Mouse (Mus musculus): ENCODE data around the gene Triobp. TPM values are rescaled to one million over a fixed set of nuclear protein-coding genes. Genes with fewer than 3 reads are reported as not detected.

The Triobp gene
- polyA plus RNA-seq, 1 experiment from 2014 or later: 49.5 TPM

DNA sequence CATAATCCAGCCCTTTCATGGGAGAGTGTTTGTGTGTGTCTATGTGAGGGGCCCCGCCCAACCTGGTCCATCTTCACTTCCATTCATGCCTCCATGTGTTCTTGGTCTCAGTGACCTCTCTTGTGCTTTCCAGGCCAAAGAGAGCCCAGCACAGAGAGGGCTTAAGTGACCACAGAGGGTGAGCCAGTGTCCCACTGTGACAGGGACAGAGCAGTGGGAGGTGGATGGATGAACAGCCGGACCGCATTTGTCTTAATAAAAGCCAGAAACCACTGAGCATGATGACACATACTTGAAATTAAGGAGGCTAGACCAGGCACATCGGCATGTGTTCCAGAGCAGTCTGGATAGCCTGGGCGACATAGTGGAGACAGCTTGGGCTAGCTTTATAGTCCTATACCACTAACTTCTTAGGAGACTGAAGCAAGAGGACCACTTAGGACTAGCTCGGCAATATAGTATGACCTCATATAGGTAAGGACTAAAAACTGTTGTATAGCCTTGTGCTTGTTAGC is 17.3 kb upstream of the Triobp start:
- Histone ChIP-seq H3K9ac (ENCODE audit: low read depth, low read length) (no peak overlapping the region), H3K27ac (ENCODE audit: low read depth, low read length) (no peak overlapping the region), H3K4me3 (ENCODE audit: low read depth, low read length) (no peak overlapping the region), H3K4me1 (ENCODE audit: control insufficient read depth, insufficient read depth, low read length) (peaks cover 31% of the 10 kb centered on the region), H3K36me3 (ENCODE audit: control insufficient read depth, insufficient read depth, low read length) (0 out of 2 replicates have a peak, but pooled peaks cover 2% of the 10 kb centered on the region), H3K4me2 (no peak overlapping the region), H3K27me3 (ENCODE audit: control insufficient read depth, insufficient read depth, low read length) (no peaks in the 10 kb centered on the region), H3K9me3 (replicated peaks; ENCODE audit: control insufficient read depth, low read length) (no peaks in the 10 kb centered on the region)
- ATAC-seq (replicated peaks; ENCODE audit: insufficient number of reproducible peaks, low FRiP score, low TSS enrichment): no peak
- 90% methylated on average over 6 of the region's 6 CpGs for WGBS (ENCODE audit: insufficient replicate concordance)

DNA sequence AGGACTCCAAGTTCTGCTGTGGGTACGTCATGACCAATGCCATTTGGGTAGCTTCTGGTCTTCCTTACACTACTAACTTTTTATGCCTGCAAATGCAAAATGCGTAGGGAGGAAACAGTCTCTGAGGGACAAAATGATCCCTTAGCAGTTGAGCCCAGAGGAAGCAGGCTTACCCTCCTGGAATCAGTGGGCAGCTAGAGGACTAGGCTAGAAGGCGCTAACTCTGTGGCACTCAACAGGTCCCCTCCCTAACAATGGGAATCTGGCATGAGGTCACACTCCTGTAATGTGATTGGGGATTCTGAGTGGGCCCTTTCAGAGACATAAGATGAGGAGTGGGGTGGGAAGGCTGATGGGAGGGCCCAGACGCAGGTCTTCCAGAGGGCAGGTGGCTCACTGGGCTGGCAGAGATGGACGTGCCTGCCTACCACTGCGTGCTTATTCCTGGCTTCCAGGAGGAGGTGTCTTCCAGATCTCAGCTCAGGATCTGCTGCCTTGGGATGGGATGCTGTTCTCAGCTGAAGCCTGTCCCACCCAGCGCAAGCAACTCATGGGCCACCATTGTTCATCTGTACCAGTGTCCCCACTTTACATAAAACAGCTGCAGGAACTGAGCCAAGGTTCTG is 16.6 kb upstream of the Triobp start:
- H3K4me1 ChIP-seq (ENCODE audit: control insufficient read depth, insufficient read depth, low read length): peaks cover 27% of the 10 kb centered on the region
- H3K36me3 ChIP-seq (ENCODE audit: control insufficient read depth, insufficient read depth, low read length): 0 out of 2 replicates have a peak, but pooled peaks cover 2% of the 10 kb centered on the region
- no peaks in the 10 kb centered on the region for H3K27me3 ChIP-seq (ENCODE audit: control insufficient read depth, insufficient read depth, low read length)
- ATAC-seq (replicated peaks; ENCODE audit: insufficient number of reproducible peaks, low FRiP score, low TSS enrichment): no peak
- no peak overlapping the region for H3K9ac ChIP-seq (ENCODE audit: low read depth, low read length)
- H3K4me3 ChIP-seq (ENCODE audit: low read depth, low read length): no peak overlapping the region
- no peak overlapping the region for H3K4me2 ChIP-seq
- WGBS (ENCODE audit: insufficient replicate concordance): 82% methylated on average over 7 of the region's 7 CpGs
- no peak overlapping the region for H3K27ac ChIP-seq (ENCODE audit: low read depth, low read length)
- no peaks in the 10 kb centered on the region for H3K9me3 ChIP-seq (replicated peaks; ENCODE audit: control insufficient read depth, low read length)

DNA sequence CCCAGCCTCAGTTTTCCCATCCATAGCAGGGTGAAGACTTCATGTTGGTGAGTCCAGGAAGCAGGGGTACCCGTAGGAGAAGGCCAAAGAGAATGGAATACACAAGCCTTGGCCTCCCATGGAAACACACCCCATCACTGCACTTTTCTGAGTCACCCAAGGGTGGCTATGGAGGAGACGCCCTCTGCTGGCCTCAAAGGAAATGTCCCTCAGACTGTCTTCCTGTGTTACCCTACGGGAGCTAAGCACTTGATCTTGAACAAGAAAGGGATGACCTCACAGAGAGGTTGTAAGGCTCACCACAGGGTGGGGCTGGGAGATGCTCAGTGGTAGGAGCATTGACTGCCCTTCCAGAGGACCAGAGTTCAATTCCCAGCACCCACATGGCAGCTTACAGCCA is 15.9 kb upstream of the Triobp start:
- Histone ChIP-seq H3K4me2 (no peak overlapping the region), H3K4me1 (ENCODE audit: control insufficient read depth, insufficient read depth, low read length) (peaks cover 26% of the 10 kb centered on the region), H3K4me3 (ENCODE audit: low read depth, low read length) (no peak overlapping the region), H3K36me3 (ENCODE audit: control insufficient read depth, insufficient read depth, low read length) (0 out of 2 replicates have a peak, but pooled peaks cover 2% of the 10 kb centered on the region), H3K27ac (ENCODE audit: low read depth, low read length) (no peak overlapping the region), H3K9me3 (replicated peaks; ENCODE audit: control insufficient read depth, low read length) (no peaks in the 10 kb centered on the region), H3K27me3 (ENCODE audit: control insufficient read depth, insufficient read depth, low read length) (no peaks in the 10 kb centered on the region), H3K9ac (ENCODE audit: low read depth, low read length) (no peak overlapping the region)
- ATAC-seq (replicated peaks; ENCODE audit: insufficient number of reproducible peaks, low FRiP score, low TSS enrichment): no peak
- 17% methylated on average over 3 of the region's 3 CpGs for WGBS (ENCODE audit: insufficient replicate concordance)

DNA sequence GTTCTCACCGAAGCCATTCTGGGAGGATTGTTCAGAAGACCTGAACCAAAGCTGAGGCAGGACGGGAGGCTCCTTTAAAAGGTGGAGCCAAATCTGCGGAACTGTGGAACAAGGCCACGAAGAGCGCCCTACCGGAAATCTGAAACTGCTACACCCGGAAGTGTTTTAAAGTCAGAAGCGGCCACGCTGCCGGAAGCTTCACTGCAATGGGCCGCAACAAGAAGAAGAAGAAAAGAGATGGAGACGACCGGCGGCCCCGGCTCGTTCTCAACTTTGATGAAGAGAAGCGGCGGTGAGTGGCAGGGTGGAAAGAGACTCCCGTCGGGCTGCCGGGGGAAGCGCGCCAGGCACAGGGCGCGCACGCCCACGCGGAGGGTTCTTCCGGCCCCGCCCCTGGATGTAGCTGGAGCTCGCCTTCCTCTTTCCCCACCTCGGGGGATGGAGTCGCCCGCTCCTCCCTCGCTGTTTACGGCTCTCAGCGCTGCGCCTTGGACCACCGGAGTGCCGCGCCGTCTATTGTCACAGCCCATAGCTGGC is 12.7 kb upstream of the Triobp start, which contains the start of gene Nol12:
TSS of gene Nol12 (plus strand) at position 150 of the 537 bp plus-strand sequence.
- Histone ChIP-seq H3K27ac (ENCODE audit: low read depth, low read length) (peak within 1 kb of the TSS; percentile 54), H3K4me3 (ENCODE audit: low read depth, low read length) (peak within 1 kb of the TSS; percentile 74), H3K9me3 (replicated peaks; ENCODE audit: control insufficient read depth, low read length) (no peaks in the 10 kb centered on the region), H3K9ac (ENCODE audit: low read depth, low read length) (peak within 1 kb of the TSS; percentile 70), H3K4me1 (ENCODE audit: control insufficient read depth, insufficient read depth, low read length) (peaks cover 9% of the 10 kb centered on the region; the same call in 1 of the 2 replicates), H3K4me2 (peak within 1 kb of the TSS; percentile 71), H3K27me3 (ENCODE audit: control insufficient read depth, insufficient read depth, low read length) (no peaks in the 10 kb centered on the region), H3K36me3 (ENCODE audit: control insufficient read depth, insufficient read depth, low read length) (peaks cover 13% of the 10 kb centered on the region)
- peak; percentile 72 for ATAC-seq (replicated peaks; ENCODE audit: insufficient number of reproducible peaks, low FRiP score, low TSS enrichment)
- under 1% methylated on average over 42 of the region's 42 CpGs for WGBS (ENCODE audit: insufficient replicate concordance)

DNA sequence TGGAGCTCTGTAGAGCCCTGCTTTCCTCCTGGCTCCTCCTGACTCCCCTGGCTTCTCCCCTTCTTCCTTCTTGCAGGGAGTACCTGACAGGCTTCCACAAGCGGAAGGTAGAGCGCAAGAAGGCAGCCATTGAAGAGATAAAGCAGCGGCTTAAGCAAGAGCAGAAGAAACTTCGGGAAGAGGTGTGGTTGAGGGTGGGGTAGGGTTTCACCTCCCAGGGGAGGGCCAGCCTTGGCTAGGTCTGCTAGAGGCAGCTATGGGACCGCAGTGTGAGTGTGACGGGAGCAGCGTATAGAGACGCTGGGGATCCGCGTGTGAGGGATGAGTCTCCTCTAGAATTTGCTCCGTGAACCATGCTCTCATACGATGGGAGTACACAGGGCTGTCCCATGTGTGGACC is 11.1 kb upstream of the Triobp start:
- H3K4me1 ChIP-seq (ENCODE audit: control insufficient read depth, insufficient read depth, low read length): peaks cover 9% of the 10 kb centered on the region; the same call in 1 of the 2 replicates
- H3K4me3 ChIP-seq (ENCODE audit: low read depth, low read length): 0 out of 2 replicates have a peak overlapping the region, but pooled peaks have one; percentile 74
- ATAC-seq (replicated peaks; ENCODE audit: insufficient number of reproducible peaks, low FRiP score, low TSS enrichment): 0 out of 2 replicates have a peak, but pooled peaks have one; percentile 22
- H3K4me2 ChIP-seq: peak overlapping the region; percentile 71
- H3K9ac ChIP-seq (ENCODE audit: low read depth, low read length): no peak overlapping the region
- H3K27ac ChIP-seq (ENCODE audit: low read depth, low read length): no peak overlapping the region
- no peaks in the 10 kb centered on the region for H3K27me3 ChIP-seq (ENCODE audit: control insufficient read depth, insufficient read depth, low read length)
- peaks cover 21% of the 10 kb centered on the region for H3K36me3 ChIP-seq (ENCODE audit: control insufficient read depth, insufficient read depth, low read length)
- H3K9me3 ChIP-seq (replicated peaks; ENCODE audit: control insufficient read depth, low read length): no peaks in the 10 kb centered on the region
- 86% methylated on average over 12 of the region's 12 CpGs for WGBS (ENCODE audit: insufficient replicate concordance)

DNA sequence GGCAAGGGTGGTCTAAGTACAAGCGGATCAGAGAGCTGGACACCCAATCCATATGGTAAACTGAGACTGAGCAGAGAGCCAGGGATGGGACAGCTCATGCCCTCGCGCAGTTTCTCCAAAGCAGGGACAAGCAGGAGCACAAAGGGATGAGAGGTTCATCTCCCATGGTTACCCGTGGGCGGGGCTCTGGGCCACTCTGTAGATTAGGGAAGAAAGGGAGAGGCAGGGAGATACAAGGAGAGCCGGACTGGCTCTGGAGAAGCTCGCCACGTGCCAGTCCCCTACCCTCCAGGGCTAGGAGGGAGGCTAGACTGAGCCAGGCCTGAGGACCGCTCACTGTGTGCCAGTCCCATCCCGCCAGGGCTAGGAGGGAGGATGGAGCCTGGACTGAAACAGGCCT is 10.2 kb upstream of the Triobp start:
- no peak; the same call in 1 of the 2 replicates for ATAC-seq (replicated peaks; ENCODE audit: insufficient number of reproducible peaks, low FRiP score, low TSS enrichment)
- H3K27ac ChIP-seq (ENCODE audit: low read depth, low read length): no peak overlapping the region
- H3K9me3 ChIP-seq (replicated peaks; ENCODE audit: control insufficient read depth, low read length): no peaks in the 10 kb centered on the region
- no peak overlapping the region for H3K9ac ChIP-seq (ENCODE audit: low read depth, low read length)
- H3K4me2 ChIP-seq: no peak overlapping the region
- H3K27me3 ChIP-seq (ENCODE audit: control insufficient read depth, insufficient read depth, low read length): no peaks in the 10 kb centered on the region
- peaks cover 21% of the 10 kb centered on the region for H3K36me3 ChIP-seq (ENCODE audit: control insufficient read depth, insufficient read depth, low read length)
- peaks cover 9% of the 10 kb centered on the region for H3K4me1 ChIP-seq (ENCODE audit: control insufficient read depth, insufficient read depth, low read length)
- H3K4me3 ChIP-seq (ENCODE audit: low read depth, low read length): no peak overlapping the region
- 90% methylated on average over 10 of the region's 10 CpGs for WGBS (ENCODE audit: insufficient replicate concordance)

DNA sequence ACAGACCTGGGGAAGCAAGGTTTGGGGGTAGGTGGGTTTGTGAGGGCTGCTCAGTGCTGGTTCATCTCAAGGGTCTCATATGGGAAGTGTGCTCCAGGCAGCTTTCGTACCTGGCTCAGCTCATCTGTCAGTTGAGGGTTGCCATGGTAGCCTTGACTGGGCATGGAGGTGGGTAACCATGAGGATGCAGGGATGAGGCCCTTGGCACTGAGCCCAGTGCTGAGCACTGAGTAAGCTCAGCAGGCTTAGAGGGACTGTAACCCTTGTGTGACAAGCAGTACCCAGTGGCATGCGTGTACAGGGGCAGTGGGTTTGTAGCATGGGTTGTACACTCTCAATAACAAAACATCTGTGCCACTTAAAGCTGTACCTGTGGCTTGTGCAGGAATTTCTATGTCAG is 9.6 kb upstream of the Triobp start:
- H3K36me3 ChIP-seq (ENCODE audit: control insufficient read depth, insufficient read depth, low read length): peaks cover 21% of the 10 kb centered on the region
- H3K9me3 ChIP-seq (replicated peaks; ENCODE audit: control insufficient read depth, low read length): no peaks in the 10 kb centered on the region
- H3K4me1 ChIP-seq (ENCODE audit: control insufficient read depth, insufficient read depth, low read length): peaks cover 13% of the 10 kb centered on the region
- H3K27ac ChIP-seq (ENCODE audit: low read depth, low read length): no peak overlapping the region
- no peak overlapping the region for H3K4me2 ChIP-seq
- no peak for ATAC-seq (replicated peaks; ENCODE audit: insufficient number of reproducible peaks, low FRiP score, low TSS enrichment)
- no peaks in the 10 kb centered on the region for H3K27me3 ChIP-seq (ENCODE audit: control insufficient read depth, insufficient read depth, low read length)
- no peak overlapping the region for H3K9ac ChIP-seq (ENCODE audit: low read depth, low read length)
- H3K4me3 ChIP-seq (ENCODE audit: low read depth, low read length): no peak overlapping the region
- 84% methylated on average over 2 of the region's 2 CpGs for WGBS (ENCODE audit: insufficient replicate concordance)

DNA sequence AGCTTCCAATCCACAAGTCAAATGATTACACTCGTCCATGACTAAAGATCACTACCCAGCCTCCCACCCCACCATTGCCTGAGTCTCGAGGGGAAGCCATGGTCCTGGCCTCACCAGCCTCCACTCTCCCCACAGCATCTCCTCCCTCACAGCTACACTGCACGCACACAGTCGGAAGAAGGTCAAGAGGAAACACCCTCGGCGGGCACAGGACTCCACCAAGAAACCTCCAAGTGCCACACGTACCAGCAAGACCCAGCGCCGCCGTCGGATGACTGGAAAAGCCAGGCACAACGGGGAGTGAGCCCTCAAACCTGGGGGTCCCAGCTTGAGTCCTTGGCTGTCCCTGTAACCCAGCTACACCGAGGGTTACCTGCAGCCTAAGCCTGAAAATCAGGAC is 7.2 kb upstream of the Triobp start:
- H3K9me3 ChIP-seq (replicated peaks; ENCODE audit: control insufficient read depth, low read length): no peaks in the 10 kb centered on the region
- H3K27ac ChIP-seq (ENCODE audit: low read depth, low read length): no peak overlapping the region
- no peak for ATAC-seq (replicated peaks; ENCODE audit: insufficient number of reproducible peaks, low FRiP score, low TSS enrichment)
- peaks cover 16% of the 10 kb centered on the region for H3K4me1 ChIP-seq (ENCODE audit: control insufficient read depth, insufficient read depth, low read length)
- peaks cover 21% of the 10 kb centered on the region for H3K36me3 ChIP-seq (ENCODE audit: control insufficient read depth, insufficient read depth, low read length)
- 92% methylated on average over 13 of the region's 13 CpGs for WGBS (ENCODE audit: insufficient replicate concordance)
- no peak overlapping the region for H3K4me3 ChIP-seq (ENCODE audit: low read depth, low read length)
- H3K4me2 ChIP-seq: no peak overlapping the region
- no peak overlapping the region for H3K9ac ChIP-seq (ENCODE audit: low read depth, low read length)
- H3K27me3 ChIP-seq (ENCODE audit: control insufficient read depth, insufficient read depth, low read length): no peaks in the 10 kb centered on the region

All from heart, embryonic 11.5 days (tissue).